Mouse (Mus musculus): Measurements from ENCODE around the gene Mogat1. TPM values are rescaled to one million over a fixed set of nuclear protein-coding genes. Genes with fewer than 3 reads are reported as not detected.

Mogat1 gene
- polyA plus RNA-seq, 1 experiment from 2014 or later, result not detected

Other genes with a start within 250 kb of the Mogat1 start
- 1.6 and 2.6 TPM in 2 replicates for gene Sgpp2, start 200.6 kb upstream of the Mogat1 start, polyA plus RNA-seq (2016; fragmentation: Nextera tagmentation; extraction: Ambion mirVana)
- gene Farsb, start 22.1 kb upstream of the Mogat1 start, polyA plus RNA-seq (2016; fragmentation: Nextera tagmentation; extraction: Ambion mirVana), result 123 and 126 TPM in 2 replicates
- 0.34 and 0.76 TPM in 2 replicates for gene BC035947, start 1.2 kb downstream of the Mogat1 start, polyA plus RNA-seq (2016; fragmentation: Nextera tagmentation; extraction: Ambion mirVana)
- gene Acsl3, start 146.8 kb downstream of the Mogat1 start, polyA plus RNA-seq (2016; fragmentation: Nextera tagmentation; extraction: Ambion mirVana), result 92.1 and 92.8 TPM in 2 replicates
- 3.6 and 3.8 TPM in 2 replicates for gene Utp14b, start 147.0 kb downstream of the Mogat1 start, polyA plus RNA-seq (2016; fragmentation: Nextera tagmentation; extraction: Ambion mirVana)